Mouse (Mus musculus): ENCODE data around the gene Gm49383. TPM values are rescaled to one million over a fixed set of nuclear protein-coding genes. Genes with fewer than 3 reads are reported as not detected.
A peak's percentile ranks its signal among the peaks of the same experiment; 100 is the strongest.

Gm49383 gene
- total RNA-seq, 2 experiments from 2014 or later = 3.1 to 3.4 TPM

DNA sequence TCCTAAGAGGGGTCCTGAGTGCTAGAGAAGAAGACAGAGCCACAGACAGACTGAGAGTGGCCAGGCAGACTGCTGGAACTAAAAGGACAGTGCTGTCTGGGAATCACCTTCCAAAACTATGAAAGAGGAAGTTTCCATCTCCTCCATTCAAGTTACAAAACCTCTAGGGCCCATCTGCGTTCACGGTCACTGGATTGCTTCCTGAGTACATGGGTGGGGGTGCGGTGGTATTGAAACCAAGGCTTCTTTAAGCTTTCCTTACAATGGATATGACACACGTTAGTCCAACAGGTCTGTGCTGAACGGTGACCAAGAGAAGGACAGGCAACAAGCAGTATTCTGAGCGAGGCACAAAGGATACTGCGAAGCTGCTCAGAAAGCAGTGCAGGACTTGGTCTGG lies 17.5 kb upstream of the Gm49383 start:
- TF ChIP-seq CTCF (IDR thresholded peaks at IDR 0.05) = no peak
- intact Hi-C loops (cut with DNase I) = no loop called here

GRCm38 (mm10) chr12:69213186-69213777 lies 16.4 kb upstream of the Gm49383 start:
- TF ChIP-seq CTCF (IDR thresholded peaks at IDR 0.05) = peak; percentile 19; the same call in 1 of the 2 replicates
- intact Hi-C loops (cut with DNase I) = no loop called here

More for the DNA sequence above, 17.5 kb upstream of the Gm49383 start:
- H3K27ac ChIP-seq = peak overlapping the region; percentile 16; the same call in 1 of the 2 replicates
- DNase-seq = no peak
- H3K4me3 ChIP-seq = no peak overlapping the region

GRCm38 (mm10) chr12:69211057-69211456 lies 14.2 kb upstream of the Gm49383 start:
- intact Hi-C loops (cut with DNase I) = no loop called here
- TF ChIP-seq CTCF (IDR thresholded peaks at IDR 0.05) = peak; percentile 52
- Histone ChIP-seq H3K27ac (no peak overlapping the region), H3K4me3 (no peak overlapping the region)
- DNase-seq = no peak

More at GRCm38 (mm10) chr12:69213186-69213777, 16.4 kb upstream of the Gm49383 start:
- H3K27ac ChIP-seq = no peak overlapping the region
- no peak overlapping the region for H3K4me3 ChIP-seq
- DNase-seq = no peak

DNA sequence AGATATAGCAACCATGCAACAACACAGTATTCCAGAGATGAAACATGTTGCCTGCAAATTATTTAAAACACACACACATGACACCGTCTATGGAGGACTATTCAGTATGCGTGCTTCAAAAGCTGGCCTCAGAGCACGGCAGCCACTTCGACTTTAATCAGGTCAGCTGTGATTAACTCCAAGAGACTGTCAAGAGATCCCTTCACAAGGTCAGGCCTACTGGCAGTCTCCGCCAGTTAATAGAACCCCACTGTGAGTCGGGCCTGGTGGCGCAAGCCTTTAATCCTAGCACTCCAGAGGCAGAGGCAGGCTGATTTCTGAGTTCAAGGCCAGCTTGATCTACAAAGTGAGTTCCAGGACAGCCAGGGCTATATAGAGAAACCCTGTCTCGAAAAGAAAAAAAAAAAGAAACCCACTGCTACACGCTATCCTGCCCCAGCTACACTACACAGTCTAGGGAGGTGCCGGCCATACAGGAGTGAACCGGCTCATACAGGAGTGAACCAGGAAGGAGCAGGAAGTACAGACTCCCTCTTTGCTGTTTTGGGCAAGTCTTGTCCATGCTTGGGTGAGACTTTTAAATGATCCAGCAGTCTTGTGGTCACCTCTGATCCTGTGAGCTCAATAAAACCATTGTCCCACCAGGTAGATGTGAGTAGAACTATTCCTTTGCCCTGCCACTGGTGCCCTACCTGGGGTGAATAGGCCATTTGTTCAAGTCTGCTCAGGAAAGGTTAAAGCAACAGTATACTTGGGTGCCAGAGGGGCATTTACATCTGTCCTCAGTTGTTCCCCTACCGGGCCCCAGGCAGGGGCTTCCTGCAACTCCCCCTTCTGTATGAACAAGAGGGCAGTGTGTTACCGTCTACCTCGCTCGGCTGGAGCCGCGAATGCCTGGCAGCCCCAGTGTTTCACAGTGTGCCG lies 13.4 kb upstream of the Gm49383 start:
- no peak for DNase-seq
- intact Hi-C loops (cut with DNase I) = no loop called here

GRCm38 (mm10) chr12:69208520-69208919 lies 11.6 kb upstream of the Gm49383 start:
- Histone ChIP-seq H3K27ac (no peak overlapping the region), H3K4me3 (no peak overlapping the region)
- intact Hi-C loops (cut with DNase I) = no loop called here
- TF ChIP-seq CTCF (IDR thresholded peaks at IDR 0.05) = peak; percentile 38
- DNase-seq = no peak

More for the DNA sequence above, 13.4 kb upstream of the Gm49383 start:
- no peak for TF ChIP-seq CTCF (IDR thresholded peaks at IDR 0.05)
- no peak overlapping the region for H3K27ac ChIP-seq
- no peak overlapping the region for H3K4me3 ChIP-seq

- TF ChIP-seq CTCF (IDR thresholded peaks at IDR 0.05) = no peak
Measured at GRCm38 (mm10) chr12:69207926-69208325, 11.0 kb upstream of the Gm49383 start.

GRCm38 (mm10) chr12:69207396-69207795 lies 10.5 kb upstream of the Gm49383 start:
- no peak overlapping the region for H3K4me3 ChIP-seq
- TF ChIP-seq CTCF (IDR thresholded peaks at IDR 0.05) = no peak
- H3K27ac ChIP-seq = no peak overlapping the region
- intact Hi-C loops (cut with DNase I) = no loop called here
- DNase-seq = no peak

More at GRCm38 (mm10) chr12:69207926-69208325, 11.0 kb upstream of the Gm49383 start:
- intact Hi-C loops (cut with DNase I) = no loop called here
- no peak overlapping the region for H3K4me3 ChIP-seq
- DNase-seq = no peak
- H3K27ac ChIP-seq = no peak overlapping the region

DNA sequence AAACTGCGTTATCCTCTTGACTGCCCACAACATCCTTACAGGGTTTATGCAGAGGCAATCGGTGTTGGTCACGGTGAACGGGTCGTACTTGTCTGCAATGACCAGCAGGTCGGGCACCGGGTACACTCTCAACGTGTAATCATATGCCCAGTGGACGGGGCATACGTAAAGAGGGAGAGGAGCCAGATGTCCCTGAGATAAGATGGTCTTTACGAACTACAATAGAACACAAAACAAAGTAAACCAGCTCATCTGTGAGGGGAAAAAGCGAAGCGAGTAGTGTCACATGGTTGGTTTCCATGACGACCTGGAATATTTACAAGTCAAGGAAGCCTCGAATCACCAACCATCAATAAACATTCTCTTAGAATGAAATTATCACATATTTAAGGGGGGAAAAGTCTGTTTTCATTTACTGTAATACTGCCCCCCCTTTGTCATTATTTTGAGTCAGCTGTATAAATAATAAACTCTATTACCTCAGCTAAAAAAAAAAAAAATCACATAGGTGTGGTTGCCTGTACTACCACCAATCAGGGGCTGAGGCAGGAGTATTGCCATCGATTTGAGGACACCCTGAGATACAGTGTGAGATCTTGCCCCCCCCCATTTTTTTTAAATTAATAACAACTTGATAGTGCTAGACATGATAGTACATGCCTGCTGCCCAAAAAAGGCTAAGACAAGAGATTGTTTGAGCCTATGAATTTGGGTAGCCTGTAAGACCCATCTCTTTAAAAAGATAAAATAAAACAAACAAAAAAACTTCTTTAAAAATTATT lies 7.3 kb upstream of the Gm49383 start, which contains the start of gene Gm49384:
Gene Gm49384 (minus strand): TSS at position 216 of the 782 bp plus-strand sequence.
- no peak for DNase-seq
- no peak for TF ChIP-seq CTCF (IDR thresholded peaks at IDR 0.05)
- intact Hi-C loops (cut with DNase I) = no loop called here
- Histone ChIP-seq H3K4me3 (no peak within 1 kb of the TSS), H3K27ac (no peak within 1 kb of the TSS)

- DNase-seq = no peak
- Histone ChIP-seq H3K4me3 (no peak overlapping the region; the same call in 1 of the 2 replicates), H3K27ac (no peak overlapping the region)
- intact Hi-C loops (cut with DNase I) = loop anchor here (5.0 to 10.0 kb wide), 2 partner anchors 98 to 376 kb away; partner anchors contain the start of gene Klhdc2
- TF ChIP-seq CTCF (IDR thresholded peaks at IDR 0.05) = no peak
Measured at GRCm38 (mm10) chr12:69198985-69199384, 2.1 kb upstream of the Gm49383 start.

DNA sequence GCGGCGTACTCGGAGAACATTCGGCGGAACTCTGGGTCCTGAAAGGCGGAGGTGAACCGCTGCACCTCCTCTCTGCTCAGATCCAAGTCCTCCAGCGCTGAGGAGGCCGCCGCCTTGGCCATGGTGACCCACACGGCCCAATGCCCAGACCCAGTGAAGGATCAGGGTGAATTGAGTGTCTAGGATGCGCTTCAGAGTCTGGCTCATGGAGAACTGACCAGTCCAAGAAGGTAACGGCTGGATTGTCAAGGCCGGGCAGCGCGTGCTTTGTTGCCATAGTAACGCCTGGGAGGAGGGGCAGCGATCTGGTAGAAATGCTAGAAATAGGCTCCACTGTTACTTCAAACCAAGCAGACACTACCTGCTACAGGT lies 1.2 kb upstream of the Gm49383 start, which contains the start of gene Dnaaf2:
Gene Dnaaf2 (minus strand): TSS at position 266 of the 372 bp plus-strand sequence.
- DNase-seq = peak; percentile 58
- Histone ChIP-seq H3K27ac (peak within 1 kb of the TSS; percentile 98), H3K4me3 (peak within 1 kb of the TSS; percentile 99)
- TF ChIP-seq CTCF (IDR thresholded peaks at IDR 0.05) = no peak
- intact Hi-C loops (cut with DNase I) = loop anchor here (5.0 to 10.0 kb wide), 2 partner anchors 99 to 377 kb away; partner anchors contain the start of gene Klhdc2

- no peak; the same call in 1 of the 2 replicates for TF ChIP-seq CTCF (IDR thresholded peaks at IDR 0.05)
- intact Hi-C loops (cut with DNase I) = loop anchor here (5.0 to 10.0 kb wide), 2 partner anchors 100 to 377 kb away; partner anchors contain the start of gene Klhdc2
- peak overlapping the region; percentile 99 for H3K4me3 ChIP-seq
- DNase-seq = peak; percentile 76
- peak overlapping the region; percentile 98 for H3K27ac ChIP-seq
Measured at GRCm38 (mm10) chr12:69197378-69198163, 667 bp upstream of the Gm49383 start.

All from gastrocnemius, adult 2 months (tissue).